Mouse (Mus musculus) C2C12 (cell line): ENCODE measurements around the gene Eif4a1.

Experiments
- CEBPB ChIP-seq: IDR thresholded peaks from one replicate; pipeline ENCODE4 v1.6.1; 2011; ENCODE audit warnings: low read depth, mild to moderate bottlenecking, control low read depth, moderate library complexity
- CTCF ChIP-seq: IDR thresholded peaks from one replicate; pipeline ENCODE4 v1.5.1; 2011; ENCODE audit not compliant: control insufficient read depth, insufficient read depth, insufficient read length
- FOSL1 ChIP-seq: IDR thresholded peaks from one replicate; pipeline ENCODE4 v1.8.0; 2011; ENCODE audit warnings: mild to moderate bottlenecking, low read length; ENCODE audit not compliant: poor library complexity, insufficient read depth, severe bottlenecking
- MAX ChIP-seq: IDR thresholded peaks from one replicate; pipeline ENCODE4 v1.6.1; 2011; ENCODE audit warnings: mild to moderate bottlenecking, control low read depth
- MYOD1 ChIP-seq: IDR thresholded peaks from one replicate; pipeline ENCODE4 v1.6.1; 2011; ENCODE audit warnings: low read depth; ENCODE audit not compliant: control insufficient read depth, insufficient read length
- MYOG ChIP-seq: IDR thresholded peaks from one replicate; pipeline ENCODE4 v1.6.1; 2011; ENCODE audit not compliant: control insufficient read depth, insufficient read length; ENCODE audit errors: extremely low read depth
- USF1 ChIP-seq: IDR thresholded peaks from one replicate; pipeline ENCODE4 v1.6.1; 2011; ENCODE audit warnings: low read depth, mild to moderate bottlenecking, control low read depth, moderate library complexity

DNA sequence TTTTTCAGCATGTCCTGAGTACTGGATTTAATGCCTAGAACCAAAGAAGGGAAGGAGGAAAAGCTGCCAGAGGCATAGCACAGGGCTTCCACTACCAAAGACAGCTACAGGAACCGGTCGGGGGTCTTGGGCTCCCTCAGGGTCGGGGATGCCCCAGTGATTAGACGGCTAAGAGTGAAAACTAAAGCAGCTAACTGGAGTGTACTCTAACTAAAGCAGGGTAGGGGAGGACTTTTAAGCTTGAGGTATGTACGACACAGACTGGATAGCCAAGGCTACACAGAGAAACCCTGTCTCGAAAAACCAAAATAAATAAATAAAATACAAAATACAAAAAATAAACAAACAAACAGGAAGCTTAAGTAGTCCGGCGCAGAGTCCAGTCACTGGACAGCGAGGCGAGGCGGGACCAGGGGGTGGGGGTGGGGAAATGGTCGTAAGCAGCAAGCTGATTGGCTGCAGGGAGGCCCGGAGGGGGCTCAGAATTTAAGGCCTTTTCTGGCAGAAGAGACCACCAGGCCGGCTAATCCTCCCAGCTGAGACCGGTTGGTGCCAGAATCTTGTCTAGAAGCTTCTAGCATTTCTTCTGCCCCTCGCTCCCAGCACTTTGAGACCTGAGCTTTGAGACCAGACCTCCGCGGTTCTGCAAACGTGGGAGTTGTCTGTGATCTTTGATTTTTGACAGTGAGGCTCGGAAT, 50.5 kb downstream of the Eif4a1 start, which contains the start of gene Sat2:
- TF ChIP-seq CTCF: no peak
- TF ChIP-seq CEBPB: no peak
- no peak for TF ChIP-seq MAX
- no peak for TF ChIP-seq MYOD1
- no peak for TF ChIP-seq USF1
- TF ChIP-seq MYOG: no peak
- no peak for TF ChIP-seq FOSL1
